In genomic region chr2:103931511-103931911, GRCm38 (mm10) we compare ENCODE assay signal across 10 mouse cellular contexts. TPM values are rescaled to one million over a fixed set of nuclear protein-coding genes. Genes with fewer than 3 reads are reported as not detected.
A peak's percentile ranks its signal among the peaks of the same experiment; 100 is the strongest.
DNase-seq lines count a peak whose midpoint lies in the region; ATAC-seq and TF ChIP-seq lines count a peak whose summit lies in the region.
"Had no signal": no experiment of that assay in that cellular context is flagged by ENCODE, and none has a peak within 500 bp of the region (broad histone marks: within the 10 kb centered on the region; RNA-seq: fewer than 3 reads in every experiment).

No protein-coding gene starts in this region.

- ATAC-seq in neural tube, embryonic 13.5 days (ENCODE audit: low read depth): no peak
- ATAC-seq in frontal cortex, adult (ENCODE audit: low TSS enrichment): no peak

- intact Hi-C loops in heart, postnatal 10 days (cut with DNase I): no loop called here

- H3K9me3 ChIP-seq in neural tube, embryonic 13.5 days: no peaks in the 10 kb centered on the region

- H3K79me2 ChIP-seq in myocyte (ENCODE audit: control insufficient read depth, insufficient read depth): no peaks in the 10 kb centered on the region

- H3ac ChIP-seq in myocyte (ENCODE audit: control insufficient read depth, insufficient read length): no peak overlapping the region

- H3K4me1 ChIP-seq in neural tube, embryonic 13.5 days (replicated peaks): peaks cover 58% of the 10 kb centered on the region

- H3K4me3 ChIP-seq in neural tube, embryonic 13.5 days: no peak overlapping the region
- no peak overlapping the region for H3K4me3 ChIP-seq in myocyte

- peak; percentile 42 to 54 for DNase-seq in cerebellum, postnatal 10 days
- no peak for DNase-seq in cerebellum, adult 11 months
- DNase-seq in neural tube, embryonic 10.5 days (ENCODE audit: extremely low spot score, low spot score): no peak
- peak; percentile 48 to 50 for DNase-seq in heart, postnatal 10 days
- DNase-seq in layer of hippocampus, adult 9-10 months (ENCODE audit: low spot score): no peak
- DNase-seq: cerebellum, postnatal 25 days; thymus, postnatal 36 days had no signal

- H3K9ac ChIP-seq in neural tube, embryonic 13.5 days: no peak overlapping the region

- peak overlapping the region; percentile 79 for H3K27ac ChIP-seq in neural tube, embryonic 13.5 days (replicated peaks)

- no peaks in the 10 kb centered on the region for H3K27me3 ChIP-seq in neural tube, embryonic 13.5 days
- H3K27me3 ChIP-seq in myocyte (ENCODE audit: control insufficient read depth, insufficient read depth, insufficient read length): peaks cover 17% of the 10 kb centered on the region

- H3K36me3 ChIP-seq in neural tube, embryonic 13.5 days: no peaks in the 10 kb centered on the region
- no peaks in the 10 kb centered on the region for H3K36me3 ChIP-seq in myocyte (ENCODE audit: control insufficient read depth, insufficient read depth)

- no peak for TF ChIP-seq POLR2A in myocyte (IDR thresholded peaks at IDR 0.05; ENCODE audit: insufficient read length, low read depth)

- H3K4me2 ChIP-seq in neural tube, embryonic 13.5 days: no peak overlapping the region
- peak overlapping the region; percentile 22 for H3K4me2 ChIP-seq in myocyte (ENCODE audit: low read depth)

- 64% methylated on average over 7 of the region's 7 CpGs for WGBS in neural tube, embryonic 13.5 days

TF ChIP-seq in myocyte, 11 proteins besides CTCF, POLR2A, EP300 and RAD21:
- TF ChIP-seq POLR2AphosphoS2 (IDR thresholded peaks at IDR 0.05; ENCODE audit: insufficient read length, low read depth): no peak
- TF ChIP-seq TCF3 (IDR thresholded peaks at IDR 0.05; ENCODE audit: insufficient read length, low read depth): no peak
- no peak for TF ChIP-seq MAX (IDR thresholded peaks at IDR 0.05; ENCODE audit: low read depth)
- no peak for TF ChIP-seq E2F4 (IDR thresholded peaks at IDR 0.05; ENCODE audit: insufficient read depth)
- no peak for TF ChIP-seq CEBPB (IDR thresholded peaks at IDR 0.05; ENCODE audit: insufficient read depth, poor library complexity, severe bottlenecking)
- TF ChIP-seq SRF (IDR thresholded peaks at IDR 0.05; ENCODE audit: control insufficient read depth, insufficient read length, low read depth): no peak
- no peak for TF ChIP-seq MYOG (IDR thresholded peaks at IDR 0.05; ENCODE audit: control insufficient read depth in 1 of 3, insufficient read depth in 1 of 3, insufficient read length in 2 of 3, low read depth in 2 of 3)
- no peak for TF ChIP-seq TCF12 (IDR thresholded peaks at IDR 0.05; ENCODE audit: insufficient read depth, poor library complexity, severe bottlenecking)

RNA-seq across cellular contexts. Expression of gene Lmo2, which starts 26.3 kb away (rescaled TPM):
- 58.0 and 59.2 TPM in 2 replicates for polyA plus RNA-seq in neural tube, embryonic 13.5 days (2015; fragmentation: Nextera tagmentation; extraction: Ambion mirVana)
- 10 to 100 TPM; 20.8 to 25.1 TPM for total RNA-seq in heart, postnatal 10 days (2021)
- 0.11 TPM for polyA plus RNA-seq in myocyte (2012; fragmentation: generic; extraction: Trizol)

Comparison
In these comparisons a context has a peak if more than half of its experiments do, and no peak if none do; other contexts are left out.
1. DNase-seq: peak in cerebellum, postnatal 10 days (2 of 2) and heart, postnatal 10 days (2 of 2); none in cerebellum, adult 11 months (single experiment), neural tube, embryonic 10.5 days (single experiment) and layer of hippocampus, adult 9-10 months (single experiment).
2. RNA of gene Lmo2, which starts 26.3 kb away (polyA plus RNA-seq): 58.0 to 59.2 TPM in neural tube, embryonic 13.5 days; 0.11 TPM in myocyte (single experiment); every median in the first group is over 10 times any median in the second.